Mouse (Mus musculus) heart, embryonic 11.5 days (tissue): Measurements from ENCODE around the gene Tppp3. TPM values are rescaled to one million over a fixed set of nuclear protein-coding genes. Genes with fewer than 3 reads are reported as not detected.

Experiments
- ATAC-seq: fragments of 200-750 bp; cut with Nextera tagmentation; replicated peaks from 2 replicates; pipeline ENCODE4 v1.8.0; 2017; ENCODE audit warnings: moderate library complexity; ENCODE audit not compliant: insufficient number of reproducible peaks, low FRiP score, low TSS enrichment
- H3K27ac ChIP-seq: fragments of 300-500 bp; sonication (generic); 2 replicates; pipeline ENCODE4 v1.5.1; 2014; ENCODE audit warnings: mild to moderate bottlenecking, low read depth, low read length
- H3K27me3 ChIP-seq: fragments of 300-500 bp; sonication (generic); 2 replicates; pipeline ENCODE4 v1.6.1; 2014; ENCODE audit warnings: mild to moderate bottlenecking, low read length, mixed read lengths; ENCODE audit not compliant: control insufficient read depth, insufficient read depth
- H3K36me3 ChIP-seq: fragments of 300-500 bp; sonication (generic); 2 replicates; pipeline ENCODE4 v1.6.1; 2014; ENCODE audit warnings: mild to moderate bottlenecking, low read length, moderate library complexity, mixed read lengths; ENCODE audit not compliant: control insufficient read depth, insufficient read depth
- H3K4me1 ChIP-seq: fragments of 300-500 bp; sonication (generic); 2 replicates; pipeline ENCODE4 v1.6.1; 2014; ENCODE audit warnings: low read length; ENCODE audit not compliant: control insufficient read depth, insufficient read depth
- H3K4me2 ChIP-seq: fragments of 300-500 bp; sonication (generic); 2 replicates; pipeline ENCODE4 v1.6.1; 2014; ENCODE audit warnings: mild to moderate bottlenecking, moderate library complexity
- H3K4me3 ChIP-seq: fragments of 300-500 bp; sonication (generic); 2 replicates; pipeline ENCODE4 v1.5.1; 2014; ENCODE audit warnings: low read depth, low read length
- H3K9ac ChIP-seq: fragments of 300-500 bp; sonication (generic); 2 replicates; pipeline ENCODE4 v1.6.1; 2014; ENCODE audit warnings: mild to moderate bottlenecking, low read depth, low read length, moderate library complexity
- H3K9me3 ChIP-seq: fragments of 300-500 bp; sonication (generic); replicated peaks from 2 replicates; pipeline ENCODE4 v1.6.1; 2016; ENCODE audit warnings: low read length; ENCODE audit not compliant: control insufficient read depth
- WGBS: fragments of 180-500 bp; shearing (Covaris S2); extraction: QIAGEN DNeasy Blood & Tissue Kit; methylation state at CpG from one replicate; pipeline ENCODE4 v1.1.7; 2014; ENCODE audit not compliant: insufficient replicate concordance; 5-methylcytosine and 5-hydroxymethylcytosine counted together
- polyA plus RNA-seq: library from polyadenylated mRNA; unstranded; fragments of >200 nt; fragmentation: Nextera tagmentation; extraction: Ambion mirVana; gene quantifications from 2 replicates; pipeline ENCODE4 v1.2.1, GENCODE M21; 2014

Tppp3 gene
- polyA plus RNA-seq, 1 experiment from 2014 or later: 21.1 TPM

DNA sequence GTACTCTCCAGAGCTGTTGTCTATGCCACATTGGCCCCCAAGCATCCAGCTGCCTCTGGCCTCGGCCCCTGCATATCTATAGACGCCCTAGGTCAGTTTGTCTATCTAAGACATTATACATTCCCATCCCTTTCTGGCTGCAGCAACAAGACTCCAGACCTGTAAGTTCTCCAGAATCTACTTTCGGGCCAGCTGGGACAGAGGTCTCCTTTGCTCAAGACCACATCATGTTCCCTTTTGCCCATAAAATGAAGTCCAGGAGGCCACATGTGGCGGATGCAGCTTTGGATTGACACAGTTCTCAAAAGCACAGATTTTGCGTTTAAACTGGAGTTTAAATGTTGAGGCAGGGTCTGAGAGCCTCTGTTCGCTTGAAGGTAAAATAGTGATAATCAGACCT is 42.9 kb upstream of the Tppp3 start:
- ATAC-seq: no peak
- Histone ChIP-seq H3K4me3 (no peak overlapping the region), H3K27ac (no peak overlapping the region), H3K9me3 (no peaks in the 10 kb centered on the region), H3K36me3 (no peaks in the 10 kb centered on the region), H3K4me2 (no peak overlapping the region), H3K4me1 (peaks cover 25% of the 10 kb centered on the region), H3K9ac (no peak overlapping the region), H3K27me3 (peaks cover 16% of the 10 kb centered on the region)
- WGBS: 79% methylated on average over 6 of the region's 6 CpGs

DNA sequence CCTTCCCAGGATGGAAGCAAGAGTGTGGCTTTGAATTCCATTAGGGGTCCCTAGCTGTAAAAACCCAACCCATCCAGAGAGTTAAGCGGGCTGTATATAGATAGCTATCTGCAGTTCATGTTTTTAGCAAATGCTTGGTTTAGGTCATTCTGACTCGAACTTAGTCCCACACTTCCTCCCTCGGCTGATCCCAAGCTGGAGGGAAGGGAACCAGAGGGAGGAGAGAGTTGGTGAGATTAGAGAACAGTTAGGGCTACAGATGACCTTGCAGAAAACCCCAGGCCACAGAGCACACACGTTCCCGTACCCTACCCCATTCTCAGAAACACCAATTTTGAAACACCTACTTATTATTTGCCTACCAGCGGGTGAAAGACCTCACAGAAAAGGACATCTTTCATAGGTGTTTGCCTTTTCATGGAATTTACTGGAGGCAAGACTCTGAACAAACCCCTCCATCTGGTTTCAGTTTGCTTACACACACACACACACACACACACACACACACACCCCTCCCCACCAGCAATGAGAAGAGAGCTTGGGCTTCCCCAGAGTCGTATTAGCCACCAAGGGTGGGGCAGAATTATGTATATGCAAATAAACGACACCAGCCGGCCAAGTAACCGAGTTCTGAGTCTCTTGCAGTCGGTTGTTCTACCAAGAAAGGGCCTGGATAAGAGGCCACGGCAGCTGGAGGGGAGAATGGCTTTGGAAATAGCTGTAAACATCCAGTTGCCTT is 38.8 kb upstream of the Tppp3 start:
- H3K36me3 ChIP-seq: no peaks in the 10 kb centered on the region
- H3K27ac ChIP-seq: no peak overlapping the region
- no peak overlapping the region for H3K4me2 ChIP-seq
- 0 out of 2 replicates have a peak, but pooled peaks cover 3% of the 10 kb centered on the region for H3K4me1 ChIP-seq
- no peak overlapping the region for H3K4me3 ChIP-seq
- 38% methylated on average over 12 of the region's 12 CpGs for WGBS
- no peaks in the 10 kb centered on the region for H3K9me3 ChIP-seq
- peaks cover 3% of the 10 kb centered on the region; the same call in 1 of the 2 replicates for H3K27me3 ChIP-seq
- ATAC-seq: no peak
- H3K9ac ChIP-seq: no peak overlapping the region

DNA sequence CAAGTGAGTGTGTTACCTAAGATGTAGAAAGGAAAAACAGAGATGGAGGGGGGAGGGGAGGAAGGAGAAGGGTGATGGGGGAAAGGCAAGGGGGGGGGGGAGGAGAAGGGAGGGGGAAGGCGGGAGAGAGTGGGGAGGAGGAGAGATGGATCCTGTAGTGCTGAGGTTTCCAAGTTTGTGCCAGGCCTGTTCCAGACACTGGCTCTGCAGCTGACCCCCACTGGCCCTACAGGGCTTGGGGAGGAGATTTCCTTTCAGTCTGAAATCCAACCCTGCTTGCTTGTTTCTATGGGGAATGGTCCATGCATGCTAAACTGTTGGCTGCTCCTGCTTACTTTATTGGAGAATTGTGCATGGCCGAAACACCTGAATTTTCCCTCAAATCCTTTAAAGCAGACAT is 37.4 kb upstream of the Tppp3 start:
- no peak overlapping the region for H3K4me3 ChIP-seq
- WGBS: 73% methylated on average over 1 of the region's 2 CpGs
- no peak overlapping the region for H3K9ac ChIP-seq
- H3K4me1 ChIP-seq: no peaks in the 10 kb centered on the region
- no peaks in the 10 kb centered on the region for H3K27me3 ChIP-seq
- no peak overlapping the region for H3K4me2 ChIP-seq
- no peak overlapping the region for H3K27ac ChIP-seq
- no peaks in the 10 kb centered on the region for H3K36me3 ChIP-seq
- no peaks in the 10 kb centered on the region for H3K9me3 ChIP-seq
- ATAC-seq: no peak; the same call in 1 of the 2 replicates

DNA sequence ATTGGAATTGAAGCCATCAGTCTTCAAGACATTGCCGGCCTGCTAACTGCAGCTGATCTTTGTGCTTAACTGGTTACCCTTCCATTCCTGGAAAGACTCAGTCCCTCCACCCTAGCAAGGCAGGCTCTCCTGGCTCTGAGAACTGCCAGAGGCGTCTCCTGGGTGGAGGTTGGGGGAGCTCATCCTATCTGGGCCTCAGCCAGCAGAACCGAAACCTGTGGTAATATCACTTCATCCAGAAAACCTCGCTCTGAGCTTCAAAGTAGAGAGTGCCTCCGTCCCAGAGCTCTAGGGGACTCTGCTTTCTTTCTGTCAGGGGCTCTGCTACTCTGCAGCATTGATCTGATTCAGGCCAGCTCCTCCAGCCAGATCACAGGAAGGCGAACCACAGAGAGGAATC is 35.7 kb upstream of the Tppp3 start:
- H3K9ac ChIP-seq: no peak overlapping the region
- H3K4me1 ChIP-seq: no peaks in the 10 kb centered on the region
- no peak overlapping the region for H3K4me3 ChIP-seq
- ATAC-seq: no peak
- no peaks in the 10 kb centered on the region for H3K36me3 ChIP-seq
- no peaks in the 10 kb centered on the region for H3K27me3 ChIP-seq
- no peaks in the 10 kb centered on the region for H3K9me3 ChIP-seq
- H3K27ac ChIP-seq: no peak overlapping the region
- 58% methylated on average over 6 of the region's 6 CpGs for WGBS
- H3K4me2 ChIP-seq: no peak overlapping the region

DNA sequence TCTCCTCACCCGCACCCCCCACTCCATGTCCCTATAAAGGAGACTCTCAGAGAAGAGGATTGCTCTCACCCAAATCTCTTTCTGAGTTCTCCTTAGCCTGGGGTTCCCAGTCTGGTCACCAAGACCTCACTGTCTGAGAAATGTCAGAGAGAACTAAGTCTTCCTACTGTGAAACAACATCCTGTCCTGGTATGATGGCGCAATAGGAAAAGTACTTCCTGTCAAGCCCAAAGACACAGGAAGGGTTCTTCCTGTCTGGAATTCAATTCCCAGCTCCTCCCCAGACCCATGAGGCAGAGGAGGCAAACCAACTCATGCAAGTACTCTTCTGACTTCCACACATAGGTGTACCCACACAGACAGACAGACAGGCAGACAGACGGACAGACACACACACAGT is 33.3 kb upstream of the Tppp3 start:
- H3K4me3 ChIP-seq: no peak overlapping the region
- H3K36me3 ChIP-seq: no peaks in the 10 kb centered on the region
- no peak overlapping the region for H3K4me2 ChIP-seq
- no peak overlapping the region for H3K9ac ChIP-seq
- H3K9me3 ChIP-seq: no peaks in the 10 kb centered on the region
- no peak for ATAC-seq
- no peaks in the 10 kb centered on the region for H3K27me3 ChIP-seq
- H3K27ac ChIP-seq: no peak overlapping the region
- 78% methylated on average over 3 of the region's 3 CpGs for WGBS
- H3K4me1 ChIP-seq: no peaks in the 10 kb centered on the region

DNA sequence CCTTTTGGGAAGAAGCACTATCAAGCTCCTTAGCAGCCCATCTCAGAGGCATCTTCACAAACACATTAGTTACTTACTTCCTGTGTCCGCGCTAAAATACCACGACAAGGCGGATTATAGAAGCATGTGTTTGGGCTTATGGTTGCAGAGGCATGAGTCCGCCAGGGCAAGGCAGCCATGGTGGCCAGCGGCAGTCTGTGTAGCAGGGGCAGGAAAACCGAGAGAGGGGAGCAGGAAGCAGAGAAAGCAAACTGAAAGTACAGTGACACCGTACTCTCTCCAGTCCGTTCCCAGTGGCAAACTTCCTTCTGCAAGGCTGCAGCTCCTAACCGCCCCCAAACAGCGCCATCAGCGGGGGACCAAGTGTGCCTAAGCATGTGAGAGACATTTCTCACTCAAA is 28.5 kb upstream of the Tppp3 start:
- no peak for ATAC-seq
- Histone ChIP-seq H3K9ac (no peak overlapping the region), H3K4me2 (peak overlapping the region; percentile 16; the same call in 1 of the 2 replicates), H3K27ac (no peak overlapping the region), H3K9me3 (no peaks in the 10 kb centered on the region), H3K36me3 (no peaks in the 10 kb centered on the region), H3K4me3 (no peak overlapping the region), H3K4me1 (0 out of 2 replicates have a peak, but pooled peaks cover 2% of the 10 kb centered on the region), H3K27me3 (no peaks in the 10 kb centered on the region)
- 59% methylated on average over 12 of the region's 12 CpGs for WGBS

DNA sequence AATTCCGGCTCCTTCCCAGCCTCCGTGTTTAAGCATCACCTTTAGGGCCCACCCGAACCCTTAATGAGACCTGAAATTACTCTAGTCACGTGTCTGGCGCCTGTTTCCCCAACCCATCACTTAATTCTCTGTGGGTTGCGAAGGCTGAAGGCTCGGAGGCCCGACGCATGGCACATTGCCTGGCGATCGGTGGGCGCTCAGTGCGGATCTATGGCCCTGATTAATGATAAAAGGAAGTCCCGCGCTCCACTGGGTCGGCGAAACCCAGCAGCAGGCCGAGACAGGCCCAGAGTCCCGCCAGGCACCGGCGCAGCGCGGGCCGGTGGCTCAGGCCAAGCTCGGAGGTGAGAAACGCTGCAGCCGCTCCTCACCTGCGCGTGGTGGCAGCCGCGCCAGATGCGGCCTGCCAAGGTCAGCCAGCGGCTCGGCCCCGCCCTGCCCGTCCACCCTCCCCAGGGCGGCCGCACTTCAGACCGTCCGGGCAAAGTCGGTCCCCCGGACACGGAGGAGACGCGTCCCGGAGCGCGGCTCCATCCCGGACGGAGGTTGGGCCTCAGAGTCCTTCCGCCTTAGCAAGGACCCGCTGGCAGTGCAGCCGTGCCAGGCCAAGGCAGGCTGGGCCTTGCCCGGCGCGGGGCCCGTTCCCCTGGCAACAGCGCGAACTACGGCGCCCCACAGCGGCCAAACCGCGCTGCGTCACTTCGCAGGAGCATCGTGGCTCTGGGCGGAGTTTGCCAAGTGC is 25.3 kb upstream of the Tppp3 start, which contains the start of gene Zdhhc1:
TSS of gene Zdhhc1 (minus strand) at position 464 of the 742 bp plus-strand sequence.
- no peak within 1 kb of the TSS for H3K27ac ChIP-seq
- no peaks in the 10 kb centered on the region for H3K27me3 ChIP-seq
- peak within 1 kb of the TSS; percentile 97 for H3K4me2 ChIP-seq
- H3K4me1 ChIP-seq: 0 out of 2 replicates have a peak, but pooled peaks cover 4% of the 10 kb centered on the region
- WGBS: under 1% methylated on average over 68 of the region's 68 CpGs
- H3K4me3 ChIP-seq: peak within 1 kb of the TSS; percentile 76
- peak within 1 kb of the TSS; percentile 88 for H3K9ac ChIP-seq
- no peaks in the 10 kb centered on the region for H3K9me3 ChIP-seq
- peak; percentile 71 for ATAC-seq
- no peaks in the 10 kb centered on the region for H3K36me3 ChIP-seq

DNA sequence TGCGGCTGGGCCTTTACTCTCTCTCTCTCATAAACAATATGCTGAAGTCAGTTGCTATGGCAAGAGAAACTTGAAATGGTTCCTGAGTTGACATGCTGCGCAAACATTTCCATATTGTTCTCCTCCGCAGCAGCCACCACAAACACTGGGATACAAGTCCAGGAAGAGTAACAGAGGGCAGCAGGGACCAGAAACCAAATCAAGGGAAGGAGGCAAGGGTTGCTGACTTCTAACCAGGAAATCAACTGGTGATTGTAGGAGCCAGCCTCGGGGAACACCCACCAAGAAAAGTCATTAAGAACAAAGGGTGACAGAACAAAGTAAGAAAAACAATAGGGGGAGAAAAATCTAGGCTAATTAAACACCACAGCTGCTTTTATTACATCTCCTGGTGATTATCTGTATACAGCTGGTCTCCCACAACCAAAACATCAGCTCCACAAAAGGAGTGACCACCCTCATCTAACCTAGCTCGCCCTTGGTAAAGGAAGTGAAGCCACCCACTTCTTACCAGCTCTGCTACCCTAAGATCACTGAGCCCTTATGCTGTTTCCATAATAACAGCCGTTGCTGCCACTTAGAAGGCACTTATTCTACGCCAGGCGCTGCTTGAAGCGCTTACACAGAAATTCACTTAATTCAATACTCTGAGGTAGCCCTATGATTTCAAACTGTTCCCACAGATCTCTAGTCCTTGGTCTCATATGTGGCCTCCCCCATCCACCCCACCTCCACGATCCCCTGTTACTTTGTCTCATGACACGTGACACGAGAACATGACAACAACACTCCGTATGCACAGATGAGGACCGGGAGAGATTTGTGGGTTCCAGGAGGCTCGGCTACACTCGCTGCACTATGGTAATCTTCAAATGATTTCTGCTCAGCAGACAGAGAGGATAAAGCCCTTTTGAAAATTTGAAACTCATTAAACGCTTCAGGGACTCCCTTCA is 24.3 kb upstream of the Tppp3 start:
- H3K9me3 ChIP-seq: no peaks in the 10 kb centered on the region

More for the DNA sequence above, 24.3 kb upstream of the Tppp3 start:
- Histone ChIP-seq H3K4me3 (peak overlapping the region; percentile 76), H3K27me3 (no peaks in the 10 kb centered on the region), H3K27ac (no peak overlapping the region), H3K9ac (no peak overlapping the region; the same call in 1 of the 2 replicates), H3K36me3 (no peaks in the 10 kb centered on the region), H3K4me1 (0 out of 2 replicates have a peak, but pooled peaks cover 4% of the 10 kb centered on the region), H3K4me2 (peak overlapping the region; percentile 97)
- WGBS: 46% methylated on average over 17 of the region's 17 CpGs
- ATAC-seq: no peak
